Mouse (Mus musculus) thymus, adult 2 months (tissue): ENCODE measurements around the gene Tvp23b.

Source experiments
- CTCF ChIP-seq: fragments of 200-500 bp; IDR thresholded peaks from 2 replicates; pipeline ENCODE4 v1.5.1; 2012; ENCODE audit warnings: mild to moderate bottlenecking, control low read depth, low read length, moderate library complexity, borderline replicate concordance; ENCODE audit not compliant: control insufficient read depth, poor library complexity, insufficient read depth; ENCODE audit errors: extremely low read depth
- POLR2A ChIP-seq: fragments of 200-500 bp; IDR thresholded peaks from 2 replicates; pipeline ENCODE4 v1.6.1; 2012; ENCODE audit warnings: mild to moderate bottlenecking, low read length, control low read depth, moderate library complexity; ENCODE audit not compliant: control insufficient read depth, poor library complexity, insufficient read depth; ENCODE audit errors: extremely low read depth

- TF ChIP-seq CTCF (no peak), POLR2A (no peak)
Measured at GRCm38 (mm10) chr11:62937986-62938385, 58.7 kb downstream of the Tvp23b start.
